Mouse (Mus musculus) urinary bladder, postnatal 4 days (tissue): Measurements from ENCODE around the gene Mthfd2.
"Not testable (repeated sequence)": the region's sequence is repeated elsewhere in the genome, so short reads cannot be mapped to it uniquely, and the experiment has no call there.

Experiments
- DNase-seq, 2 experiments: peaks; one replicate each; pipeline ENCODE4 v3.0.0; 2021 to 2022; ENCODE audit warnings: low spot score in 2 of 2

Gene Mthfd2

GRCm38 (mm10) chr6:83325525-83326393, at the start of gene Mthfd2, which contains the start of gene Mob1a:
TSS of gene Mthfd2 (minus strand) at chr6:83325908.
TSS of gene Mob1a (plus strand) at chr6:83326016.
- peak; percentile 90 to 91 for DNase-seq

- no peak for DNase-seq
Observed at GRCm38 (mm10) chr6:83373704-83374300, 48.1 kb upstream of the Mthfd2 start.

- no peak for DNase-seq
Observed at GRCm38 (mm10) chr6:83371350-83371749, 45.6 kb upstream of the Mthfd2 start.

- no peak for DNase-seq
Observed at GRCm38 (mm10) chr6:83370316-83370965, 44.7 kb upstream of the Mthfd2 start.

GRCm38 (mm10) chr6:83363075-83363474, 37.4 kb upstream of the Mthfd2 start:
- no peak for DNase-seq

GRCm38 (mm10) chr6:83361523-83362248, 36.0 kb upstream of the Mthfd2 start:
- no peak for DNase-seq

- DNase-seq = no peak
Observed at GRCm38 (mm10) chr6:83357436-83357835, 31.7 kb upstream of the Mthfd2 start.

- peak; percentile 64 to 87 for DNase-seq
Observed at GRCm38 (mm10) chr6:83356569-83357138, 30.9 kb upstream of the Mthfd2 start.

GRCm38 (mm10) chr6:83354856-83355781, 29.4 kb upstream of the Mthfd2 start:
- no peak for DNase-seq

GRCm38 (mm10) chr6:83352666-83353410, 27.1 kb upstream of the Mthfd2 start:
- DNase-seq = no peak

- no peak for DNase-seq
Observed at GRCm38 (mm10) chr6:83351490-83352160, 25.9 kb upstream of the Mthfd2 start.

- no peak for DNase-seq
Observed at GRCm38 (mm10) chr6:83350851-83351405, 25.2 kb upstream of the Mthfd2 start.

GRCm38 (mm10) chr6:83350172-83350571, 24.5 kb upstream of the Mthfd2 start:
- DNase-seq = no peak

- peak; percentile 83 to 94 for DNase-seq
Observed at GRCm38 (mm10) chr6:83349274-83349958, 23.7 kb upstream of the Mthfd2 start.

- peak in 1 of 2 experiments; percentile 17 for DNase-seq
Observed at GRCm38 (mm10) chr6:83348873-83349272, 23.2 kb upstream of the Mthfd2 start, which contains the start of gene Bola3. TSS of gene Bola3 (plus strand) at chr6:83349147.

GRCm38 (mm10) chr6:83347916-83348315, 22.2 kb upstream of the Mthfd2 start:
- DNase-seq = no peak

GRCm38 (mm10) chr6:83345285-83345684, 19.6 kb upstream of the Mthfd2 start:
- DNase-seq = not testable (repeated sequence)

- no peak for DNase-seq
Observed at GRCm38 (mm10) chr6:83342957-83343356, 17.2 kb upstream of the Mthfd2 start.
